Mouse (Mus musculus) kidney, adult 2 months (tissue): Measurements from ENCODE around the gene Gm13697. TPM values are rescaled to one million over a fixed set of nuclear protein-coding genes. Genes with fewer than 3 reads are reported as not detected.
A peak's percentile ranks its signal among the peaks of the same experiment; 100 is the strongest.
"Not testable (repeated sequence)": the region's sequence is repeated elsewhere in the genome, so short reads cannot be mapped to it uniquely, and the experiment has no call there.

Experiments used
- DNase-seq: peaks from one replicate; pipeline ENCODE4 v3.0.0; 2021
- H3K27ac ChIP-seq: fragments of 200-500 bp; 2 replicates; pipeline ENCODE4 v1.5.1; 2012; ENCODE audit warnings: low read depth, low read length, control low read depth, inconsistent platforms; ENCODE audit not compliant: insufficient read depth
- H3K27me3 ChIP-seq: fragments of 200-500 bp; replicated peaks from 2 replicates; pipeline ENCODE4 v1.6.1; 2012; ENCODE audit warnings: mild to moderate bottlenecking, moderate library complexity, low read length, inconsistent platforms; ENCODE audit not compliant: control insufficient read depth, insufficient read depth
- H3K36me3 ChIP-seq: fragments of 200-500 bp; 2 replicates; pipeline ENCODE4 v1.6.1; 2012; ENCODE audit warnings: mild to moderate bottlenecking, moderate library complexity, low read length, inconsistent platforms; ENCODE audit not compliant: control insufficient read depth, insufficient read depth
- H3K4me1 ChIP-seq: fragments of 200-500 bp; 2 replicates; pipeline ENCODE4 v1.6.1; 2011; ENCODE audit warnings: low read length; ENCODE audit not compliant: control insufficient read depth, insufficient read depth
- H3K4me3 ChIP-seq: fragments of 200-500 bp; 2 replicates; pipeline ENCODE4 v1.5.1; 2011; ENCODE audit warnings: mild to moderate bottlenecking, low read depth, low read length, control low read depth; ENCODE audit not compliant: insufficient read depth
- CTCF ChIP-seq: fragments of 200-500 bp; conservative IDR thresholded peaks from 2 replicates; pipeline ENCODE4 v1.5.1; 2011; ENCODE audit warnings: low read depth, mild to moderate bottlenecking, control low read depth, low read length, moderate library complexity, mixed read lengths; ENCODE audit not compliant: insufficient read depth, insufficient read length
- POLR2A ChIP-seq: fragments of 200-500 bp; IDR thresholded peaks from one replicate; pipeline ENCODE4 v1.6.1; 2011; ENCODE audit warnings: low read depth, low read length, control low read depth
- WGBS: fragments of 180-500 bp; shearing (Covaris S2); methylation state at CpG from one replicate; pipeline ENCODE4 v1.1.7; 2018; 5-methylcytosine and 5-hydroxymethylcytosine counted together
- polyA plus RNA-seq: library from polyadenylated mRNA; depleted of rRNA; stranded (reverse); fragments of >200 nt; gene quantifications from 2 replicates; pipeline ENCODE4 v1.2.3, GENCODE M21; 2012

Gene Gm13697
- polyA plus RNA-seq, 1 experiment, result not detected

- WGBS, result 92% methylated on average over 2 of the region's 3 CpGs
- not testable (repeated sequence) for H3K27me3 ChIP-seq, H3K4me1 ChIP-seq, H3K4me3 ChIP-seq, H3K36me3 ChIP-seq, H3K27ac ChIP-seq, DNase-seq
Measured at GRCm38 (mm10) chr2:83994526-83994925, 10.0 kb downstream of the Gm13697 start.

GRCm38 (mm10) chr2:84008913-84009312 lies 24.4 kb downstream of the Gm13697 start:
- no peak for DNase-seq
- TF ChIP-seq CTCF (no peak), POLR2A (no peak)

GRCm38 (mm10) chr2:84009818-84010217 lies 25.3 kb downstream of the Gm13697 start:
- TF ChIP-seq POLR2A, result no peak
- TF ChIP-seq CTCF, result no peak
- Histone ChIP-seq H3K27ac (no peak overlapping the region), H3K36me3 (no peaks in the 10 kb centered on the region), H3K4me3 (no peak overlapping the region), H3K27me3 (no peaks in the 10 kb centered on the region), H3K4me1 (0 out of 2 replicates have a peak, but pooled peaks cover 2% of the 10 kb centered on the region)
- WGBS, result 59% methylated on average over 3 of the region's 3 CpGs
- DNase-seq, result peak; percentile 23

More at GRCm38 (mm10) chr2:84008913-84009312, 24.4 kb downstream of the Gm13697 start:
- no peaks in the 10 kb centered on the region for H3K27me3 ChIP-seq
- H3K36me3 ChIP-seq, result no peaks in the 10 kb centered on the region
- 0 out of 2 replicates have a peak, but pooled peaks cover 2% of the 10 kb centered on the region for H3K4me1 ChIP-seq
- no peak overlapping the region for H3K27ac ChIP-seq
- WGBS, result 45% methylated on average over 1 of the region's 1 CpGs
- H3K4me3 ChIP-seq, result no peak overlapping the region

GRCm38 (mm10) chr2:84014572-84014971 lies 30.0 kb downstream of the Gm13697 start:
- no peak for TF ChIP-seq CTCF
- no peak for TF ChIP-seq POLR2A
- no peak overlapping the region for H3K27ac ChIP-seq
- WGBS, result 64% methylated on average over 6 of the region's 6 CpGs

GRCm38 (mm10) chr2:84016291-84016690 lies 31.7 kb downstream of the Gm13697 start:
- not testable (repeated sequence) for H3K27ac ChIP-seq, H3K4me3 ChIP-seq, H3K36me3 ChIP-seq, H3K4me1 ChIP-seq, H3K27me3 ChIP-seq, DNase-seq
- 81% methylated on average over 5 of the region's 5 CpGs for WGBS

More at GRCm38 (mm10) chr2:84014572-84014971, 30.0 kb downstream of the Gm13697 start:
- DNase-seq, result no peak
- Histone ChIP-seq H3K36me3 (no peaks in the 10 kb centered on the region), H3K4me1 (no peaks in the 10 kb centered on the region), H3K27me3 (no peaks in the 10 kb centered on the region), H3K4me3 (no peak overlapping the region)

GRCm38 (mm10) chr2:84018330-84018729 lies 33.8 kb downstream of the Gm13697 start:
- no peak overlapping the region for H3K4me3 ChIP-seq
- H3K36me3 ChIP-seq, result no peaks in the 10 kb centered on the region
- no peak overlapping the region for H3K27ac ChIP-seq
- no peaks in the 10 kb centered on the region for H3K4me1 ChIP-seq
- no peaks in the 10 kb centered on the region for H3K27me3 ChIP-seq
- TF ChIP-seq POLR2A, result no peak
- TF ChIP-seq CTCF, result no peak
- WGBS, result 51% methylated on average over 3 of the region's 3 CpGs
- DNase-seq, result peak; percentile 18

GRCm38 (mm10) chr2:84019519-84020305 lies 35.2 kb downstream of the Gm13697 start:
- DNase-seq, result peak; percentile 89
- Histone ChIP-seq H3K36me3 (no peaks in the 10 kb centered on the region), H3K27ac (peak overlapping the region; percentile 64), H3K27me3 (no peaks in the 10 kb centered on the region), H3K4me1 (no peaks in the 10 kb centered on the region), H3K4me3 (no peak overlapping the region)
- no peak for TF ChIP-seq POLR2A
- no peak for TF ChIP-seq CTCF
- 67% methylated on average over 8 of the region's 8 CpGs for WGBS

- no peak overlapping the region for H3K27ac ChIP-seq
- no peaks in the 10 kb centered on the region for H3K27me3 ChIP-seq
- H3K4me3 ChIP-seq, result no peak overlapping the region
- no peak for DNase-seq
- 88% methylated on average over 2 of the region's 2 CpGs for WGBS
- no peaks in the 10 kb centered on the region for H3K36me3 ChIP-seq
- TF ChIP-seq CTCF (no peak), POLR2A (no peak)
- H3K4me1 ChIP-seq, result no peaks in the 10 kb centered on the region
Measured at GRCm38 (mm10) chr2:84021930-84022329, 37.4 kb downstream of the Gm13697 start.
